Mouse (Mus musculus) liver, embryonic 13.5 days (tissue): ENCODE measurements around the gene Gm20661. TPM values are rescaled to one million over a fixed set of nuclear protein-coding genes. Genes with fewer than 3 reads are reported as not detected.

Source experiments
- ATAC-seq: fragments of 200-750 bp; cut with Nextera tagmentation; 2 replicates; pipeline ENCODE4 v1.8.0; 2017; ENCODE audit warnings: low read depth, mild to moderate bottlenecking, moderate number of reproducible peaks, moderate library complexity
- DNase-seq: peaks from one replicate; pipeline ENCODE4 v3.0.0; 2022
- H3K27ac ChIP-seq: fragments of 300-500 bp; sonication (generic); 2 replicates; pipeline ENCODE4 v1.5.1; 2015; ENCODE audit warnings: moderate library complexity, mild to moderate bottlenecking, inconsistent platforms
- H3K27me3 ChIP-seq: fragments of 300-500 bp; sonication (generic); 2 replicates; pipeline ENCODE4 v1.6.1; 2015; ENCODE audit warnings: mild to moderate bottlenecking, inconsistent platforms
- H3K36me3 ChIP-seq: fragments of 300-500 bp; sonication (generic); 2 replicates; pipeline ENCODE4 v1.6.1; 2015; ENCODE audit warnings: mild to moderate bottlenecking, inconsistent platforms
- H3K4me1 ChIP-seq: fragments of 300-500 bp; sonication (generic); replicated peaks from 2 replicates; pipeline ENCODE4 v1.6.1; 2015; ENCODE audit warnings: inconsistent platforms
- H3K4me2 ChIP-seq: fragments of 300-500 bp; sonication (generic); 2 replicates; pipeline ENCODE4 v1.6.1; 2015; ENCODE audit warnings: inconsistent platforms, mild to moderate bottlenecking, moderate library complexity
- H3K4me3 ChIP-seq: fragments of 300-500 bp; sonication (generic); replicated peaks from 2 replicates; pipeline ENCODE4 v1.5.1; 2015; ENCODE audit warnings: mild to moderate bottlenecking, inconsistent platforms
- H3K9ac ChIP-seq: fragments of 300-500 bp; sonication (generic); 2 replicates; pipeline ENCODE4 v1.6.1; 2015; ENCODE audit warnings: mild to moderate bottlenecking, inconsistent platforms
- H3K9me3 ChIP-seq: fragments of 300-500 bp; sonication (generic); replicated peaks from 2 replicates; pipeline ENCODE4 v1.6.1; 2016; ENCODE audit warnings: inconsistent platforms
- WGBS: fragments of 180-500 bp; shearing (Covaris S2); methylation state at CpG from one replicate; pipeline ENCODE4 v1.1.7; 2015; ENCODE audit not compliant: insufficient replicate concordance; 5-methylcytosine and 5-hydroxymethylcytosine counted together
- polyA plus RNA-seq: library from polyadenylated mRNA; unstranded; fragments of >200 nt; fragmentation: Nextera tagmentation; extraction: Ambion mirVana; gene quantifications from 2 replicates; pipeline ENCODE4 v1.2.1, GENCODE M21; 2015

The Gm20661 gene
- polyA plus RNA-seq, 1 experiment from 2014 or later = 0.53 TPM

DNA sequence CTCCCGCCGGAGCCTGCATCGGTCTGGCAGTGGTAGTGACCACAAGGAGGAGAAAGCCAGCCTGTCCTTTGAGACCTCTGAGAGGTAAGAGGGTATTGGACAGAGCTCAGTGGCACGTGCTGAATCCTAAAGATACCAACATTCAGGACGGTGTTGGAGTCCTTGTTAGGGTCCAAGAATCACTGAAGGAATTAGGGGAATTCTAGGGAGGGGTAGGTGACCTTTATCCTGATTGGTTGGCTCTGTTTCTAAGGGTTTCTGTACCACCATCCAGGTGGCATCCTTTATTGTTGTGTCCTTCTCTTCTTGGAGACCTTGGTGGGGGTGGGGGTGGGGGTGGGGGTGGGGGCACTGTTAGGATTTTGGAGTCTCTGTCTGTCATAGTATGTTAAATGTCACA lies 49.3 kb downstream of the Gm20661 start:
- H3K9me3 ChIP-seq = no peaks in the 10 kb centered on the region
- 89% methylated on average over 5 of the region's 5 CpGs for WGBS
- no peak for DNase-seq
- no peak for ATAC-seq
- no peak overlapping the region for H3K9ac ChIP-seq
- H3K4me2 ChIP-seq = no peak overlapping the region
- no peak overlapping the region for H3K27ac ChIP-seq
- H3K4me1 ChIP-seq = peaks cover 10% of the 10 kb centered on the region
- peaks cover 74% of the 10 kb centered on the region for H3K36me3 ChIP-seq
- H3K27me3 ChIP-seq = no peaks in the 10 kb centered on the region
- no peak overlapping the region for H3K4me3 ChIP-seq

DNA sequence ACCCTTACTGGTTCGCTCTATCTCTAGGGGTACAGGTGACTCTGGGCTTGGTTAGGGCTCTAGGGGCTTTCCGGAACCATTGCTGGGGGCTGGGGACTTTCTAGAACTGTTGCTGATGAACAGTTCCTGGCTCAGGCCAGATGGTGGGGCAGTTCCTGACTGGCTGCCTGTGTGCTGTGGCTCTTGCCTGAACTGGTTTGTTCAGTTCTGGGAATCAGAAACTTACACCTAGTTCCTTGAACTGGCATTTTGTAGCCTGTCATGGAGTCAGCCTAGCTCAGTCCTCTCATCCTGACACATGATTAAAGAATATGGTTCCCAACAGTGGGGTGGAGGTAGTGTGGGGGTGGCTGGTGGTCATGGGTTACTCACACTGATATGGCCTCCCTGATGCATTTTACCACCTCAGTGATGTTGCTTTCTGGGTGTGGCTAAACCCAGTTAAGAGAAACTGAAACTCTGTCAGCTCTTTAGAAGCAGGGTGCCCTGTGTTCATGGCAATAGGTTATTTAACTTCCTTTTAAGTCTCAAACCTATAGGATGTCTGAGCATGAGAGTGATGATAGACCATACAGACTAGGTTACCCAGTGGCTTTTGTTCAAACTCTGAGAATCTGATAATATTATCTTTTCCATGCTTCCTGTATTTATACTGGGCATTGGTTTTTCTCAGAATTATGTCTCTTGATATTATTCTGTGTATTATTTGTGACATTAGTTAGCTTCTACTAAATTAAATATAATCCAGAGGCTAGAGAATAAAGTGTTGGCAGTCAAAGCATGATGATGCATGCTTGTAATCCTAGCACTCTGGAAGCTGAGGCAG lies 52.7 kb downstream of the Gm20661 start:
- Histone ChIP-seq H3K9ac (no peak overlapping the region), H3K4me2 (no peak overlapping the region), H3K4me1 (peaks cover 10% of the 10 kb centered on the region), H3K4me3 (no peak overlapping the region), H3K27ac (no peak overlapping the region), H3K9me3 (no peaks in the 10 kb centered on the region), H3K27me3 (no peaks in the 10 kb centered on the region), H3K36me3 (peaks cover 79% of the 10 kb centered on the region)
- 91% methylated on average over 2 of the region's 2 CpGs for WGBS
- DNase-seq = no peak
- ATAC-seq = no peak

Other genes with a start within 250 kb of the Gm20661 start
- 64.7 and 75.5 TPM in 2 replicates for gene Rbm5, start 212.1 kb upstream of the Gm20661 start, polyA plus RNA-seq
- gene Rbm6, start 109.8 kb upstream of the Gm20661 start, polyA plus RNA-seq = 30.4 and 36.2 TPM in 2 replicates
- gene Mon1a, start 94.9 kb upstream of the Gm20661 start, polyA plus RNA-seq = 5.6 and 5.8 TPM in 2 replicates
- gene Mst1r, start 76.2 kb upstream of the Gm20661 start, polyA plus RNA-seq = 0.68 and 0.71 TPM in 2 replicates
- not detected in 2 replicates for gene Actl11, start 54.6 kb upstream of the Gm20661 start, polyA plus RNA-seq
- gene Camkv, start 47.4 kb upstream of the Gm20661 start, polyA plus RNA-seq = 0.13 and 0.28 TPM in 2 replicates
- 17.3 and 18.9 TPM in 2 replicates for gene Traip, start 32.9 kb upstream of the Gm20661 start, polyA plus RNA-seq
- gene Uba7, start 7.6 kb upstream of the Gm20661 start, polyA plus RNA-seq = 56.5 and 56.9 TPM in 2 replicates
- 55.7 and 60.5 TPM in 2 replicates for gene Inka1, start 2.8 kb downstream of the Gm20661 start, polyA plus RNA-seq
- 1.1 and 1.2 TPM in 2 replicates for gene Cdhr4, start 9.4 kb downstream of the Gm20661 start, polyA plus RNA-seq
- gene Gm20662, start 13.3 kb downstream of the Gm20661 start, polyA plus RNA-seq = 0.44 and 0.48 TPM in 2 replicates
- 29.3 and 30.9 TPM in 2 replicates for gene Ip6k1, start 19.4 kb downstream of the Gm20661 start, polyA plus RNA-seq
- gene Gmppb, start 66.2 kb downstream of the Gm20661 start, polyA plus RNA-seq = 21.0 TPM in 2 replicates
- 1.2 and 1.4 TPM in 2 replicates for gene Amigo3, start 70.1 kb downstream of the Gm20661 start, polyA plus RNA-seq
- gene Mst1, start 97.4 kb downstream of the Gm20661 start, polyA plus RNA-seq = 15.5 and 18.6 TPM in 2 replicates
- gene Rnf123, start 100.3 kb downstream of the Gm20661 start, polyA plus RNA-seq = 80.8 and 88.0 TPM in 2 replicates
- gene Apeh, start 111.5 kb downstream of the Gm20661 start, polyA plus RNA-seq = 176 and 195 TPM in 2 replicates
- 2.3 and 2.5 TPM in 2 replicates for gene Bsn, start 207.3 kb downstream of the Gm20661 start, polyA plus RNA-seq